Mouse (Mus musculus) cerebellum, adult 11 months (tissue): ENCODE measurements around the gene Nol12.

Experiments used
- DNase-seq: peaks from one replicate; pipeline ENCODE4 v3.0.0; 2022

The Nol12 gene

GRCm38 (mm10) chr15:78934784-78935320, at the start of gene Nol12:
Gene Nol12 (plus strand): TSS chr15:78934933.
- DNase-seq, result peak; percentile 79

GRCm38 (mm10) chr15:78889401-78889853, 45.3 kb upstream of the Nol12 start:
- DNase-seq, result no peak

GRCm38 (mm10) chr15:78892440-78892839, 42.3 kb upstream of the Nol12 start:
- no peak for DNase-seq

- DNase-seq, result no peak
These were observed 40.0 kb upstream of the Nol12 start for GRCm38 (mm10) chr15:78894726-78895125.

GRCm38 (mm10) chr15:78895741-78896140, 39.0 kb upstream of the Nol12 start:
- DNase-seq, result no peak

GRCm38 (mm10) chr15:78896149-78896548, 38.6 kb upstream of the Nol12 start:
- DNase-seq, result no peak

GRCm38 (mm10) chr15:78897488-78897887, 37.2 kb upstream of the Nol12 start:
- no peak for DNase-seq

- DNase-seq, result no peak
These were observed 36.2 kb upstream of the Nol12 start for GRCm38 (mm10) chr15:78898507-78899001.

GRCm38 (mm10) chr15:78899409-78899739, 35.4 kb upstream of the Nol12 start, which contains the start of gene Gm49510:
Gene Gm49510 (plus strand): TSS chr15:78899667.
- DNase-seq, result no peak

- DNase-seq, result no peak
These were observed 34.8 kb upstream of the Nol12 start, which contains the start of gene Sh3bp1 for GRCm38 (mm10) chr15:78899740-78900584. Gene Sh3bp1 (plus strand): TSS chr15:78899768.

- no peak for DNase-seq
These were observed 33.9 kb upstream of the Nol12 start for GRCm38 (mm10) chr15:78900585-78901421.

GRCm38 (mm10) chr15:78901422-78901789, 33.3 kb upstream of the Nol12 start:
- DNase-seq, result no peak

GRCm38 (mm10) chr15:78903243-78903642, 31.5 kb upstream of the Nol12 start:
- DNase-seq, result peak; percentile 78

GRCm38 (mm10) chr15:78908399-78908798, 26.3 kb upstream of the Nol12 start:
- no peak for DNase-seq

GRCm38 (mm10) chr15:78908982-78909381, 25.8 kb upstream of the Nol12 start:
- DNase-seq, result no peak

- DNase-seq, result peak; percentile 39
These were observed 22.7 kb upstream of the Nol12 start for GRCm38 (mm10) chr15:78912040-78912439.

- DNase-seq, result peak; percentile 97
These were observed 21.1 kb upstream of the Nol12 start, which contains the start of gene Pdxp for GRCm38 (mm10) chr15:78913632-78914090. Gene Pdxp (plus strand): TSS chr15:78913919.

GRCm38 (mm10) chr15:78914091-78914822, 20.5 kb upstream of the Nol12 start:
- peak; percentile 73 for DNase-seq

- DNase-seq, result peak; percentile 43
These were observed 19.7 kb upstream of the Nol12 start for GRCm38 (mm10) chr15:78914823-78915659.

- DNase-seq, result peak; percentile 68
These were observed 19.1 kb upstream of the Nol12 start for GRCm38 (mm10) chr15:78915660-78916017.

- DNase-seq, result peak; percentile 65
These were observed 18.5 kb upstream of the Nol12 start for GRCm38 (mm10) chr15:78916052-78916826.
